Mouse (Mus musculus) midbrain, embryonic 14.5 days (tissue): Measurements from ENCODE around the gene Ttc27. TPM values are rescaled to one million over a fixed set of nuclear protein-coding genes. Genes with fewer than 3 reads are reported as not detected.

Experiments
- ATAC-seq: fragments of 200-750 bp; cut with Nextera tagmentation; 2 replicates; pipeline ENCODE4 v1.8.0; 2017; ENCODE audit warnings: moderate number of reproducible peaks, moderate library complexity; ENCODE audit not compliant: low FRiP score, low TSS enrichment
- DNase-seq: peaks from one replicate; pipeline ENCODE4 v3.0.0-alpha.2; 2015
- H3K27ac ChIP-seq: fragments of 300-500 bp; sonication (generic); replicated peaks from 2 replicates; pipeline ENCODE4 v1.5.1; 2014; ENCODE audit warnings: mild to moderate bottlenecking, low read depth, low read length, moderate library complexity
- H3K27me3 ChIP-seq: fragments of 300-500 bp; sonication (generic); 2 replicates; pipeline ENCODE4 v1.6.1; 2014; ENCODE audit warnings: low read length, control low read depth, mixed read lengths; ENCODE audit not compliant: control insufficient read depth, insufficient read depth
- H3K36me3 ChIP-seq: fragments of 300-500 bp; sonication (generic); 2 replicates; pipeline ENCODE4 v1.6.1; 2014; ENCODE audit warnings: low read length, control low read depth; ENCODE audit not compliant: control insufficient read depth, insufficient read depth
- H3K4me1 ChIP-seq: fragments of 300-500 bp; sonication (generic); 2 replicates; pipeline ENCODE4 v1.6.1; 2014; ENCODE audit warnings: mild to moderate bottlenecking, antibody characterized with exemption, low read length, control low read depth; ENCODE audit not compliant: control insufficient read depth, insufficient read depth
- H3K4me2 ChIP-seq: fragments of 300-500 bp; sonication (generic); 2 replicates; pipeline ENCODE4 v1.6.1; 2014; ENCODE audit warnings: mild to moderate bottlenecking, low read length, moderate library complexity
- H3K4me3 ChIP-seq: fragments of 300-500 bp; sonication (generic); replicated peaks from 2 replicates; pipeline ENCODE4 v1.5.1; 2014; ENCODE audit warnings: low read depth, low read length
- H3K9ac ChIP-seq: fragments of 300-500 bp; sonication (generic); replicated peaks from 2 replicates; pipeline ENCODE4 v1.6.1; 2014; ENCODE audit warnings: mild to moderate bottlenecking, low read length, moderate library complexity
- H3K9me3 ChIP-seq: fragments of 300-500 bp; sonication (generic); 2 replicates; pipeline ENCODE4 v1.6.1; 2016; ENCODE audit warnings: low read length, control low read depth, mixed read lengths; ENCODE audit not compliant: control insufficient read depth
- WGBS: fragments of 180-500 bp; shearing (Covaris S2); extraction: QIAGEN DNeasy Blood & Tissue Kit; methylation state at CpG from one replicate; pipeline ENCODE4 v1.1.7; 2014; 5-methylcytosine and 5-hydroxymethylcytosine counted together
- polyA plus RNA-seq: library from polyadenylated mRNA; unstranded; fragments of >200 nt; fragmentation: Nextera tagmentation; extraction: Ambion mirVana; gene quantifications from 2 replicates; pipeline ENCODE4 v1.2.1, GENCODE M21; 2014

Gene Ttc27
- polyA plus RNA-seq, 1 experiment from 2014 or later, result 22.9 TPM

- Histone ChIP-seq H3K4me1 (no peaks in the 10 kb centered on the region), H3K9me3 (no peaks in the 10 kb centered on the region), H3K27ac (no peak overlapping the region), H3K9ac (no peak overlapping the region), H3K27me3 (no peaks in the 10 kb centered on the region), H3K4me3 (no peak overlapping the region), H3K36me3 (no peaks in the 10 kb centered on the region), H3K4me2 (no peak overlapping the region)
- 66% methylated on average over 17 of the region's 17 CpGs for WGBS
- DNase-seq (no peak), ATAC-seq (no peak)
These were observed 142.9 kb downstream of the Ttc27 start for GRCm38 (mm10) chr17:74860180-74860993.

GRCm38 (mm10) chr17:74863845-74864244 lies 146.3 kb downstream of the Ttc27 start:
- H3K4me3 ChIP-seq, result no peak overlapping the region
- no peak overlapping the region for H3K9ac ChIP-seq
- H3K27me3 ChIP-seq, result no peaks in the 10 kb centered on the region
- ATAC-seq, result no peak
- H3K27ac ChIP-seq, result no peak overlapping the region
- WGBS, result 90% methylated on average over 5 of the region's 5 CpGs
- no peaks in the 10 kb centered on the region for H3K9me3 ChIP-seq
- DNase-seq, result no peak
- H3K36me3 ChIP-seq, result no peaks in the 10 kb centered on the region
- no peak overlapping the region for H3K4me2 ChIP-seq
- peaks cover 8% of the 10 kb centered on the region for H3K4me1 ChIP-seq

GRCm38 (mm10) chr17:74864790-74865548 lies 147.4 kb downstream of the Ttc27 start:
- Histone ChIP-seq H3K4me1 (peaks cover 8% of the 10 kb centered on the region), H3K36me3 (no peaks in the 10 kb centered on the region), H3K4me3 (no peak overlapping the region), H3K9ac (no peak overlapping the region), H3K27ac (no peak overlapping the region), H3K4me2 (no peak overlapping the region), H3K27me3 (no peaks in the 10 kb centered on the region), H3K9me3 (no peaks in the 10 kb centered on the region)
- ATAC-seq, result no peak
- WGBS, result 88% methylated on average over 10 of the region's 10 CpGs
- DNase-seq, result no peak

- H3K4me2 ChIP-seq, result no peak overlapping the region
- no peak overlapping the region for H3K9ac ChIP-seq
- no peaks in the 10 kb centered on the region for H3K36me3 ChIP-seq
- peaks cover 8% of the 10 kb centered on the region for H3K4me1 ChIP-seq
- no peak overlapping the region for H3K4me3 ChIP-seq
- no peak for DNase-seq
- H3K9me3 ChIP-seq, result no peaks in the 10 kb centered on the region
- ATAC-seq, result no peak
- H3K27ac ChIP-seq, result no peak overlapping the region
- 88% methylated on average over 16 of the region's 16 CpGs for WGBS
- H3K27me3 ChIP-seq, result no peaks in the 10 kb centered on the region
These were observed 148.4 kb downstream of the Ttc27 start for GRCm38 (mm10) chr17:74865694-74866564.

GRCm38 (mm10) chr17:74866565-74867507 lies 149.3 kb downstream of the Ttc27 start:
- Histone ChIP-seq H3K36me3 (no peaks in the 10 kb centered on the region), H3K4me3 (no peak overlapping the region), H3K9me3 (no peaks in the 10 kb centered on the region), H3K4me2 (no peak overlapping the region), H3K27ac (no peak overlapping the region), H3K27me3 (no peaks in the 10 kb centered on the region), H3K4me1 (peaks cover 8% of the 10 kb centered on the region), H3K9ac (no peak overlapping the region)
- WGBS, result 43% methylated on average over 11 of the region's 11 CpGs
- ATAC-seq (no peak), DNase-seq (peak; percentile 51)

DNA sequence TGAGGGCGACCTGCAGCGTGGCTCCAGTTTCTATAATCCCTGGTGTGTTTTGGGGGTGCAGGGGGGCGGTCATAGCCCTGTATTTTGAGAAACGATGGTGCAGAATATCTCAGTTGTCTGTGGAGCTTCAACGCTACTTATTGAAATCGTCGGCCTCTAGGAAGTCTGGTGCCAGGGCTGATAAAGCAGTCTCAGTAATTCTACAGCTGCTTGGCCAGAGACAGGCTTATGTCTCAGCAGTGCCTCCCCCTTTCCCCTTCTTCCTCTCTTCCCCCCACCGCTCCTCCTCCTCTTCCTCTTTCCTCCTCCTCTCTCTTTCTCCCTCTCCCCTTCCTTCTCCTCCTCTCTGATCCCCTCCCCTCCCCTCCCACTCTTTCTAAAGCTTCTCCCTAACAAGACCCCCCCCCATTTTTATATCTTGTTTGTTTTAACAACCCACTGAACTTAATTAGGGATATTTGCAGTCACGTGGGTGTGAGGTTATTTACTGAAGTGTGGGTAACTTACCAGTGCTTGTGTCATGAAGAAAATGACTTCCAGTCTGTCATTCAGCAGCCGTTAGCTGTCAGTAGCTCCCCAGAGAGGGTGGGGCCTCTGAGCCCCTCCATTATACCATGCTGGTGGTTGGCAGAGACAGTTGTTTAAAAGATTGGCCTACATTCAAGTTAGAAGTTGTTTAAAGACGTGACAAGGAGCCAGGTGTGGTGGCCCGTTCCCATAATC lies 150.8 kb downstream of the Ttc27 start:
- 77% methylated on average over 12 of the region's 12 CpGs for WGBS
- DNase-seq (no peak), ATAC-seq (no peak)
- no peak overlapping the region for H3K4me2 ChIP-seq
- H3K4me3 ChIP-seq, result no peak overlapping the region
- H3K36me3 ChIP-seq, result no peaks in the 10 kb centered on the region
- no peaks in the 10 kb centered on the region for H3K27me3 ChIP-seq
- no peak overlapping the region for H3K9ac ChIP-seq
- H3K27ac ChIP-seq, result no peak overlapping the region
- H3K9me3 ChIP-seq, result no peaks in the 10 kb centered on the region
- peaks cover 8% of the 10 kb centered on the region for H3K4me1 ChIP-seq

DNA sequence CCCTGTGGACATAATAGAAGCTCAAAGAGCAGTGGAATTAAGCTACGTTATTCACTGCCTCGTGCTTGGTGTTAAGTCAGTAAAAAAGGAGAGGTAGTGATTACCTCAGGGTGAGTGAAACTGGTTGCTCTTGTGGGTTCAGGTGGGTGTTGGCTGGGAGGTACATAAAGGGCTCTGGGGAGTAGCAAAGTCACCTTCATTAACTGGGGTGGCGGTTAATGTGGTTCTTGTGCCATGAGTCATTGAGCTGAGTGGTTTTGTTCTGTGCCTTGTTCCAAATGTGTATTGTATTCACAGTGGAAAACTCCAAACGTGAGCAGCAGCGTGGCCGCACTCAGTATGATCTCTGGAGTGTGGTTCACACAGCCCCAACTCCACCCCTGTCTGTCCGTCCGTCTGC lies 152.0 kb downstream of the Ttc27 start:
- DNase-seq (no peak), ATAC-seq (no peak)
- Histone ChIP-seq H3K4me1 (peaks cover 8% of the 10 kb centered on the region), H3K9me3 (no peaks in the 10 kb centered on the region), H3K4me2 (no peak overlapping the region), H3K4me3 (no peak overlapping the region), H3K27me3 (no peaks in the 10 kb centered on the region), H3K9ac (no peak overlapping the region), H3K36me3 (no peaks in the 10 kb centered on the region), H3K27ac (no peak overlapping the region)
- WGBS, result 64% methylated on average over 8 of the region's 8 CpGs
